28 mouse cellular contexts compared by ENCODE assay signal in genomic region chr5:63045751-63046150, GRCm38 (mm10).
DNase-seq lines count a peak whose midpoint lies in the region; ATAC-seq and TF ChIP-seq lines count a peak whose summit lies in the region.
"Had no signal": no experiment of that assay in that cellular context is flagged by ENCODE, and none has a peak within 500 bp of the region (broad histone marks: within the 10 kb centered on the region; RNA-seq: fewer than 3 reads in every experiment).

No protein-coding gene starts in this region.

- H3K4me1 ChIP-seq in lung, embryonic 14.5 days (ENCODE audit: insufficient read depth) = no peaks in the 10 kb centered on the region
- no peaks in the 10 kb centered on the region for H3K4me1 ChIP-seq in lung, postnatal 0 days (ENCODE audit: insufficient read depth, low read depth, low read length)
- H3K4me1 ChIP-seq: embryonic facial prominence, embryonic 13.5 days; embryonic facial prominence, embryonic 15.5 days; forebrain, embryonic 10.5 days; forebrain, embryonic 12.5 days; forebrain, embryonic 15.5 days had no signal

- no peak overlapping the region for H3K4me2 ChIP-seq in lung, embryonic 14.5 days
- no peak overlapping the region for H3K4me2 ChIP-seq in lung, postnatal 0 days (replicated peaks; ENCODE audit: low read depth, low read length)
- H3K4me2 ChIP-seq: embryonic facial prominence, embryonic 13.5 days; embryonic facial prominence, embryonic 15.5 days; forebrain, embryonic 12.5 days; forebrain, embryonic 15.5 days had no signal

- 22% methylated on average over 2 of the region's 2 CpGs for WGBS in lung, embryonic 14.5 days
- 32% methylated on average over 2 of the region's 2 CpGs for WGBS in lung, postnatal 0 days

- no peaks in the 10 kb centered on the region for H3K36me3 ChIP-seq in lung, embryonic 14.5 days (ENCODE audit: insufficient read depth)
- H3K36me3 ChIP-seq in lung, postnatal 0 days (ENCODE audit: insufficient read depth, low read length) = no peaks in the 10 kb centered on the region
- H3K36me3 ChIP-seq: embryonic facial prominence, embryonic 13.5 days; embryonic facial prominence, embryonic 15.5 days; forebrain, embryonic 10.5 days; forebrain, embryonic 12.5 days; forebrain, embryonic 15.5 days; G1E had no signal

- TF ChIP-seq CTCF in lung, embryonic 14.5 days (IDR thresholded peaks at IDR 0.05; ENCODE audit: low read depth) = no peak
- no peak for TF ChIP-seq CTCF in lung, postnatal 0 days (IDR thresholded peaks at IDR 0.05)

- peak; percentile 31 for DNase-seq in embryo, embryonic 10 days (ENCODE audit: low spot score)
- no peak for DNase-seq in embryo, embryonic 11 days
- peak; percentile 56 for DNase-seq in lung, embryonic 14.5 days
- no peak for DNase-seq in lung, postnatal 0 days (ENCODE audit: low spot score)
- peak; percentile 14 for DNase-seq in embryo, embryonic 9.5 days (ENCODE audit: extremely low spot score)
- no peak for DNase-seq in right cerebral cortex, postnatal 10 days (ENCODE audit: low spot score in 2 of 2)
- DNase-seq: adrenal gland, adult 8-10 months; adrenal gland, postnatal 14 days; adrenal gland, postnatal 36 days; B cell, adult 2 months; cerebellum, adult 11 months; cerebellum, adult 18-20 months; cerebellum, adult 8-10 months; cerebellum, adult 9-11 months; cerebellum, postnatal 14 days; cerebellum, postnatal 36 days; forebrain, postnatal 0 days had no signal

- H3K27ac ChIP-seq in lung, embryonic 14.5 days (ENCODE audit: low read depth) = 0 out of 2 replicates have a peak overlapping the region, but pooled peaks have one; percentile 8
- no peak overlapping the region for H3K27ac ChIP-seq in lung, postnatal 0 days (ENCODE audit: low read length)
- H3K27ac ChIP-seq: embryonic facial prominence, embryonic 13.5 days; embryonic facial prominence, embryonic 15.5 days; forebrain, embryonic 10.5 days; forebrain, embryonic 12.5 days; forebrain, embryonic 15.5 days had no signal

- no peak for TF ChIP-seq EP300 in lung, postnatal 0 days (IDR thresholded peaks at IDR 0.05)

- no peaks in the 10 kb centered on the region for H3K9me3 ChIP-seq in lung, embryonic 14.5 days (ENCODE audit: low read depth, low read length)
- H3K9me3 ChIP-seq in lung, postnatal 0 days (ENCODE audit: low read length) = no peaks in the 10 kb centered on the region
- H3K9me3 ChIP-seq: embryonic facial prominence, embryonic 13.5 days; embryonic facial prominence, embryonic 15.5 days; forebrain, embryonic 10.5 days; forebrain, embryonic 12.5 days; forebrain, embryonic 15.5 days; G1E had no signal

- no peak overlapping the region for H3K9ac ChIP-seq in lung, embryonic 14.5 days
- H3K9ac ChIP-seq in lung, postnatal 0 days (replicated peaks; ENCODE audit: low read depth) = no peak overlapping the region
- H3K9ac ChIP-seq: embryonic facial prominence, embryonic 13.5 days; embryonic facial prominence, embryonic 15.5 days; forebrain, embryonic 12.5 days; forebrain, embryonic 15.5 days; forebrain, postnatal 0 days had no signal

- H3K27me3 ChIP-seq in lung, embryonic 14.5 days (ENCODE audit: insufficient read depth, low read length) = no peaks in the 10 kb centered on the region
- H3K27me3 ChIP-seq in lung, postnatal 0 days (replicated peaks; ENCODE audit: insufficient read depth, low read length) = no peaks in the 10 kb centered on the region
- H3K27me3 ChIP-seq: CH12.LX; embryonic facial prominence, embryonic 13.5 days; embryonic facial prominence, embryonic 15.5 days; forebrain, embryonic 12.5 days; forebrain, embryonic 15.5 days had no signal

- no peak overlapping the region for H3K4me3 ChIP-seq in lung, embryonic 14.5 days (ENCODE audit: low read depth, low read length)
- no peak overlapping the region for H3K4me3 ChIP-seq in lung, postnatal 0 days (ENCODE audit: low read depth, low read length)
- H3K4me3 ChIP-seq: embryonic facial prominence, embryonic 13.5 days; embryonic facial prominence, embryonic 15.5 days; erythroblast, embryonic 14.5 days; forebrain, embryonic 10.5 days; forebrain, embryonic 12.5 days; forebrain, embryonic 15.5 days had no signal

- peak; percentile 71; the same call in 1 of the 2 replicates for ATAC-seq in lung, embryonic 14.5 days (ENCODE audit: insufficient read depth)
- ATAC-seq in lung, postnatal 0 days = no peak
- ATAC-seq: activated CD4-positive, CD25-positive, alpha-beta regulatory T cell, adult 4 months; CD4-positive, CD25-positive, alpha-beta regulatory T cell, adult 4 months; forebrain, embryonic 15.5 days; forebrain, postnatal 0 days; Patski had no signal

Comparison
In these comparisons a context has a peak if more than half of its experiments do, and no peak if none do; other contexts are left out.
1. DNase-seq: peak in embryo, embryonic 10 days (single experiment), lung, embryonic 14.5 days (single experiment) and embryo, embryonic 9.5 days (single experiment); none in embryo, embryonic 11 days (single experiment), lung, postnatal 0 days (single experiment) and right cerebral cortex, postnatal 10 days (0 of 2).